Mouse (Mus musculus): ENCODE data around the gene Zc2hc1b. TPM values are rescaled to one million over a fixed set of nuclear protein-coding genes. Genes with fewer than 3 reads are reported as not detected.
A peak's percentile ranks its signal among the peaks of the same experiment; 100 is the strongest.

Gene Zc2hc1b
- total RNA-seq, 2 experiments from 2014 or later: not detected

DNA sequence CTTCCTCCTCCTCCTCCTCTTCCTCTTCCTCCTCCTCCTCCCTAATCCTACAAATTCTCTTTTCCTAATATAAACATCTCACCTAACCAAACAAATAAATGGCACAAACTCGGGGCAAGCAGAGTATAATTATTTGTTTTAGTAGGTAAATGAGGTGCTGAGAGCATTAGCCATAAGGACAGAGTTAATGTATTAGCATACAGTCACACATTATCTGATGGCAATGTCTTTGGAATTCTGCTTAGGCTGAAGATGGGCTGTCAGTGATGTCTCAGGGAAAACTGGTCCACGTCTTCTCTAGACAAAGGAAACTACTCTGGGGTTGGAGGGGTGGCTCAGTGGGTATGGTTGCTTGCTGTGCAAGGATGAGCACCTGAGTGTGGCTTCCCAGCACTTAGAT, 6.4 kb downstream of the Zc2hc1b start:
- no peak for DNase-seq

DNA sequence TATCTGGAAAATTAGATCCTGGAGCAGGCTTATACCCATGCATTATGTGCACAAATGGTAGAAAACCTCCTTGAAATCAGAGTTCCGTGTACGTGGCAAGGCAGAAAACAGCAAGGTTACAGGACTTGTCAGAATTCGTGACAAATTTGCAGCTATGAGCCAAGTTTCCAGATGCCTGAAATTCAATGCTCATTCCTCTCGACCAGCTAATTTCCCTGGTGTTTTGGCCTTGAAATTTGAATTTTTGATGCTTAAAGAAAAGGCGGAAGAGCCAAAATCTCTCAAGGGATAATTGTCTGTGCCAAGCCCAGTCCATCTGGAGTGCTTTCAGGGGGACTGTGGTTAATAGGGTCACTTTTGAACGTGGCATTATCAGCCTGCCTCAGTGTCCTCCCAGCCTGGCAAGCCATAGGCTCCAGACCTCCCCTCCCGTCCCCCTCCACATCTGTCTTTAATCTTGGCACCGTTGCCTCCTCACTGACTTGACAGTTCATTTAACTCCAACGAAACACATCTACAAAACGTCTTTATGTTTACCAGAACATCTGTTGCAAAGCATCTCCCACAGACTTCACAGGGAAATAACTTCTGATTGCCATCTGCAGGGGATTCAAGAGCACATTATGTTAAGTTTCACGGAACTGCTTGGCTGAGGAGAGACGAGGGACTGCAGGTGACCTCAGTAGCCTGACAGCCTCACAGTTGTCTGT, 6.9 kb downstream of the Zc2hc1b start:
- DNase-seq: peak; percentile 9 to 10

DNA sequence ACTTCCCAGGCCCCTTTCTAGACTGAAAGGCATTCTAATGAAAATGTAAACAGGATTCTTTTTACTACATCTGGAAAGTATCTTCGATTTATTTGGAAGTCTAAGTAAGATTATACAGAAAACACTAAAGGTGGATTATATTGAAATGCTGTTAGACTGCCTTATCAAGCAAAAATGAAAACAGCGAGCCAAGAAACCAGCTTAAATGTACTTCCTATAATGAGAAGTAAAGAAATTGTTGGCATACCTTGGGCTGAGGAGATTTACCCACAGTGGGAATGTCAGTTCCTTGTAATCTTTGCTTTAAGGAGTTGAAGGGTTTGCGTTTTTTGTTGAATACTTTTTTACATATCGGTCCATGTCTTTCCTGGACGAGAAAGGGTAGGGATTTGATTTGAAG, 9.4 kb downstream of the Zc2hc1b start:
- DNase-seq: no peak

DNA sequence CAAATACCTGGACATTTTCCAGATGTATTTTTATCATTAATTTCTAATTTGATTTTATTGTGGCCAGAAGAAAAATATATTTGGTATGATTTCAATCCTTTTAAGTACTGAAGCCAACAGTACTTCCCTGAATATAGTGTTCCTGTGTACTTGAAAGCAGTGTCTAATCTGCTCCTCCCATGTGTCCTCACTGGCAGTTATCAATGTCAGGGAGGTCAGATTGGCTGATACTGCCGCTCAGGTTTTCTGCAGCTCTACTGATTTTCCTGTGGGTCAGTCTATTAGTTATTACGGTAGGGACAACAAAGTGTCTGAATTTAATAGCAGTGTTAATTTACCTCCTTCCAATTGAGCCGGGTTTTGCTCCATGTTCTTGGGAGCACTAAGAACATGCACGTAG, 15.8 kb downstream of the Zc2hc1b start:
- no peak for DNase-seq

DNA sequence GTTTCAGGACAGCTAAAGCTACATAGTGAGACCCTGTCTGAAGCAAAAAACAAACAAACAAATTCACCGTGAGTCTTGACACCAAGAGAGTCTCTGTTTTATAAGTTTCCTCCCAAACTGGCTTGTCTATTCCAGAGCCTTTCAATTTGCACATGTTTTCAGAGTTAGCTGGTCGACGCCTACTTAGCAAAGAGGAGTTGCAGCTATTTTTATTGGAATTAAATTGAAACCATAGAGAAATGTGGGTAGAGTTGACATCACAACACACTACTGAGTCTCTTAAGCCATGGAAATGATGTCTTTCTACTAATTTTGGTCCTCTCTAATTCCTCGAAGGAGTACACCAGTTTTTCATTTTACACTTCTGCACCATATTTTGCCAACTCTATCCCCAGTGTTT, 16.9 kb downstream of the Zc2hc1b start:
- DNase-seq: no peak

DNA sequence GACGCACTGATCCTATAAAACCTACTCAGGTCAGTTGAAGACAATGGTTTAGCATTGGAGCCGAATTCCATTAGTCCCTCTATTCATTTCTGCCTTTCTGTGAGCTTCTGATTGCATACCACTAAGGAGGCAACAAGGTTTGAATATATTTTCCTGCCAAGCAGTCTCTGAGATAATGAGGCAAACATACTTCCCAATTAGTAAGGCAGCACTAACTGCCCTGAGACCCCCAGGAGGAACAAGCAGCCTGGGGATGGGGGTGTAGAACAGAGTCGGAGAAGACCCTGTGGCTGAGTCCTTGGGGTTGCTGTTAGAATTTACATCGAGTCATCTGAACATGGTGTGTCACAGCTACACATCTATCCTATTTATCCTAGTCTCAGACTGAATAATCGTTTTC, 22.4 kb downstream of the Zc2hc1b start:
- DNase-seq: no peak

DNA sequence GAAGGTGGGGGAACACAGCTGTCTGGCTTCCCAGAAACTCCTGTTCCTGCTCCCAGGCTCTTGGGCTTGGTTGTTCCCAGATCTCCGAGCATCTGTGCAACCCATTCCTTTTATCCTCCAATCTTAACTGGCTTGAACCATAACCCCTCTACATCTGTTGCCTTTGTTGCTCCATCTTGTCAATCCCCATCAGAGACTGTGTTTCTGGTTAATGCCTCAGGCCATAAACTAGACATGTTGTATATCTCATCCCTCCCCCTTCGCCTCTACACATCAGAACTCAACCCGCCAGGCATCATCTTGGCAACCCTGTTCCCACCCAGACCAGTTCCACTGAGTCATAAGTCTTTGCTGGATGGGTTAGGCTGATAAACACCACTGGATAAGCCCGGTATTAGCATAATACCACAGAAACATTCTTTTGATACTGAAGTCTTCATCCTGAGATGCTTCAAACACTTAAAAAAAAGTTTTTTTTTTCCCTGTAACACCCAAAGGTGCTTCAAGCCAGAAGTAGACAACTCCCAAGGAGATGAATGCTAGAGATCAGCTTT, 24.9 kb downstream of the Zc2hc1b start:
- DNase-seq: no peak

DNA sequence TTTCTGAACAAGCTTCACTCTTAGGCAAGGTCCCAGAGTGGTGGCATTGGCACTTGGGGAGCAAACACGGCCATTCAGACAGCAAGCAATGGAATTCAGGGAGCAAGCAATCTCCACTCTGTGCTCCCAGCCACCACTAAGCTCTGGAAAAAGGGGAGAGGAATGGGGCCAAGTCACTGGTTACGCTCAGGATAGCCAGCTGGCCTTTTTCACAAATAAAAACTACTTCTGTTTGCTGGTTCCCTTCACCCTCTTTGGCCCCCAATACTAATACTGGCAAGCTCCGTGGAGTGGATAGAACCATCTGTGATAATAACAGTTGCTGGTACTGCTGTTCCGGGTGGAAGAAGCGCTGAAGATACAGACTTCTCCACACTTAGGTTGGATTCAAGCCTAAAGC, 26.5 kb downstream of the Zc2hc1b start:
- peak; percentile 12 to 26 for DNase-seq

DNA sequence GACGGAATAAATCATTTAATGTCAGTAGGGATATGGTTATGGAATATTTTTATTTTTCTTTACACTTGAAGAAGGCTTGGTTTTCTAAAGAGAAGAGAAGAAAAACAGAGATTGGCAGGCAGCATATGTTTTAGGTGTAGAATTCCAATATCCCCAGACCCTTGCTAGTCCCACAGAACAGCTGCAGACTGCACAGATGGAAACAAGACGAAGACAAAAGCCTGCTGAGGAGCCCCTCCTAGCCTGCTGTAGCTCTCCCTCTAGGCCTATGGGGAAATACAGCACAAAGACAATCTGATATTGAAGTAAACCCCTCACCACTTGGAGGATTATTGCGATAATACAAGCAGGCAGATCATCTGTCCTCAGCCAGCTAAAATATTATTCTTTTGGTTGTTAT, 27.4 kb downstream of the Zc2hc1b start:
- DNase-seq: no peak

DNA sequence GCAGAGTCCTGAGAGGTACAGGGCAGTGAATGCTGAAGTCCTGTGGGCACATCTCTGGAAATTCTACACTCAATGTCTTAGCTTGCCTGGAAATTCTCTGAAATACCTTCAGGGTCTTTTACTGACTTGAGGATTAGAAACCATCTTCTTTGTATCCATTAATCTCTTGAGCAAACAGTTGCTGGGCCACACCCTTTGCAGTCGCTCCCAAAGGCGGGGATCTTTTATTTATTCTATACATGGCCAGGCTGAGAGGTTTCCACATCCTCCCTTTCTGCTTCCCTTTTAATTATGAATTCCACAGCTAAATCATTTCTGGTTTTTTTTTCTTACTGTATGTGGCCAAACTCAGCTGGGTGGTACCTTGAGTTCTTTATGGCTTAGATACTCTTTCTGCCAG, 37.4 kb downstream of the Zc2hc1b start:
- DNase-seq: no peak

DNA sequence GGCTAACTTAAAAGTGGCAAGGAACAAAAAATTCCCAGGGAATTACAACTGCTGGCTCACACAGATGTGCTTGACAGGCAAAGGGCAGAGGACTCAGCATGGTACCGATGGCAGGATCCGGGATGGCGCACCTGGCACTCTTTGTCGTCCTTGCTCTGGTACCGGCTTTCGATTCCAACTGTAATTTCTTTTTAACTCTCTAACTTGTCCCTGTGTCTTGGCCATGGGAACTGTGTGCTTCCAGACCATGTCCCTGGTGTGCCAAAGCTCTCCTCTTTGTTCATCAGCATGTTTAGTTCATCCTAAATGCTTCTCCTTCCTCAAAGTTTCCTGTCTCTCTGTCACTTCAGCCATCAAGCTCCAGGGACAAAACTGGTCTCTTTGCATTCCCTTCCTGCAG, 39.9 kb downstream of the Zc2hc1b start:
- DNase-seq: no peak

DNA sequence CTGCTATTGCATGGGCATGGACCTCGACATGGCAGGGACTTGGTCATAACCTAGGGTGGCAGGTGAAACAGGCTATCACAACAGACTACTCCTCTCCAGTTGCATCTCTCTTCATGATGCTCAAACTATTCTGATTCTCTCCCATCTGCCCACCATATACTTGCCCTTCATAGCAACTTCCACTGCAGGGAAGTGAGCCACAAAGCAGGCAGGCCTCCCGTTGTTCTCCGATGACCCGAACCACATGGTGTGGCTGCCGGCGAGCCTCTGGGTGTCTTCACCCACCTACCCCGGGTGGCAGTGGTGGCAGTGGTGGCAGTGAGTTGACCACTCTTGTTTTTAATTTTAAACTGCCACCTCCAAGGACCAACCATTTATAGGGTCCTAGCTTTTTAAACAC, 42.1 kb downstream of the Zc2hc1b start:
- no peak for DNase-seq

DNA sequence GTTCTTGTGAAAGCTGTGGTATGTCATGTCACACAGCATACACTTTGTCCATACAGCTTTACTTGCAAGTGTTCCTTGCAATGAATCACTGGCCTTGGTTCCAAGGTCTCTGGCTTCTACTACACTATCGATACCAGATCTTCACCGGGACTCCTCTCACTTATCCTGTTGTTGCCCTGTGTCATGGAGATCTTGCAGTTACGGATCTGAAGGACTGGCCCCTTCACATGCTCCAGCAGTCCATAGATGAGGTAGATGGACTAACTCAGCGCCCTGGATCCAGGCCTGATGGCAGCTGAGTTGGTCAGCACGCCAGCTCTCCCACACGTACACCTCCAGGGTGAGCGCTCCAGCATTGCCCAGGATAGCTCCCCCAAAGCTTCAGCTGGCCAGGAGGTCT, 42.5 kb downstream of the Zc2hc1b start:
- DNase-seq: no peak

DNA sequence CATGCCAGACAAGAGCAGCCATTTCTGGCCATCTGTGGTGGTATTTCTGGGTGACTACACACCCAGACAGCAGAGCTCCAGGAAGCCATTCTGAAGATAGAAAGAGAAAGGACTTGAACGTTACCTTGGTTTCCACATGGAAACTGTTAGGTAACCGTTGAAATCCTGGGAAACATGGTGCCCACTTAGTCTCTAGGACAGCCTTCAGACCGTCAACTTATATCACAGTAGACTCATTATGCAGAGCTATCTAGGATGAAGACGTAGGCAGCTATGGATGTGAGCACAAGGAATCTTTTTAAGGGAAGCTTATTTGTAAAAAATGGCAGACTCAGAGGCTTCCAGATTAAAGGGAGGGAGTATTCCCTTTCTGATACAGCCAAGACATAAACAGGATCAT, 44.0 kb downstream of the Zc2hc1b start:
- DNase-seq: no peak

DNA sequence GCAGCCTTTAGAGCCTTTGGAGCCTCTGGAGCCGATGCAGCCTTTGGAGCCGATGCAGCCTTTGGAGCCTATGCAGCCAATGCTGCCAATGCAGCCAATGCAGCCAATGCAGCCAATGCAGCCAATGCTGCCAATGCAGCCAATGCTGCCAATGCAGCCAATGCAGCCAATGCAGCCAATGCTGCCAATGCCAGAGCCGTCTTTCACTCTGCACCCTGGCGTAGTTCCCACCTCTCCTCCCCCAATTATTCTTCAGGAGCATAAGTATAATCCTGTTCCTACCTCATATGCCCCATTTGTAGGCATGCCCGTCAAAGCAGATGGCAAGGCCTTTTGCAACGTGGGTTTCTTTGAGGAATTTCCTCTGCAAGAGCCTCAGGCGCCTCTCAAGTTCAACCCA, 49.9 kb downstream of the Zc2hc1b start:
- no peak for DNase-seq

DNA sequence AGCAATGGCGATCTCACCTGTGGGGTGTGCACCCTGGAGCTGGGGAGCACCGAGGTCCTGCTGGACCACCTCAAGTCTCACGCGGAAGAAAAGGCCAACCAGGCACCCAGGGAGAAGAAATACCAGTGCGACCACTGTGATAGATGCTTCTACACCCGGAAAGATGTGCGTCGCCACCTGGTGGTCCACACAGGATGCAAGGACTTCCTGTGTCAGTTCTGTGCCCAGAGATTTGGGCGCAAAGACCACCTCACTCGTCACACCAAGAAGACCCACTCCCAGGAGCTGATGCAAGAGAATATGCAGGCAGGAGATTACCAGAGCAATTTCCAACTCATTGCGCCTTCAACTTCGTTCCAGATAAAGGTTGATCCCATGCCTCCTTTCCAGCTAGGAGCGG, 50.5 kb downstream of the Zc2hc1b start:
- no peak for DNase-seq

DNA sequence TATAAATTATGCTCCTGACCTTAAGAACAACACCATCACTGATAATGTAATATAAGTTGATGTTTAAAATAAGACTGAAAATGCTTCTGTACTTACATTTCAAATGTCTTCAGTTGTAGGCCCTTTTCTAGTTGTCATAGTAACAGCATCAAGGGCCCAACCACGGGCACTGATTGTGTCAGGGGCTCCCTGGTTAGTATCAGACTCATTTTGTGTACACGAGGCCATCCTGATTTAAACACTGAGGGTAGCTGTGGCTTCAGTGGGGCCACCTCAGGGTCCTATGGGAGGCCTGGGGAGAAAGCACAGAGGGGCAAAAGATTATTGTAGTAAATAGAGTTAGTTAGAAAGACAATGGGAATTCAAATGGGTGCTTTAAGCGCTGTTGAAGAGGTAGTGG, 52.0 kb downstream of the Zc2hc1b start:
- no peak for DNase-seq

DNA sequence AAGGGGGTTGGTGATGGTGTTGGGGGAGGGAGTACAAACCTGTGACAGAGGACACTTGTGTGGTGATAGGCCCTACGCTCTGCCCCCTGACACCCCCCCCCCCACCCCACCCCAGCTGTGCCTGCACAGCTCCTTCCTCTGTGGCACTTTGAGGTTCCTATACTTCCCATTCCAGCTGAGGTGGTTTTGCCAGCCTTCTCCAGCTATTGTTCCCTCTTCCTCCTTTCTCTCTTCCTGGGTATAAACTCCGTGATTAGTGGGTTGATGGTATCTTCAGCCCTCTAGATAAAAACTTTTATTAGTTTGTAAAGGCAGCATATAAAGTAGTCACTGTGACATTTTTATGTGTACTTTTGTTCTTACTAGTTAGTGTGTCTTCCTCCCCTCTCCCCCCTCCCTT, 58.5 kb downstream of the Zc2hc1b start:
- no peak for DNase-seq

DNA sequence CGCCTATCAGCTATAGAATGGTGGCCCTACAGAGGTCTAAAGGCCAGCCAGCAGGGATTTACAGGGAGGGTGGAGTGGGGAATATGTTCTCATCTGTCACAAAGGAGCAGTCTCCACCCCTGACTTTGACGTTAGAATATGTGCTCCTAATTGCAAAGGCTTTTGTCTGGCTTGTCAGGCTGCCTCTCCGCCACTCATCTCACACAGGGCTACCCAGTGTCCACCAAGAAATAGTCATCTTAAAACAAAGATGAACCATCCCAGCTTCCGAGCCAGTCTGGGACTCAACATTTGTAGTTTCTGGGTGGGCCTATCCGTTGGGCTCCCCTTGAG, 59.1 kb downstream of the Zc2hc1b start:
- no peak for DNase-seq

DNA sequence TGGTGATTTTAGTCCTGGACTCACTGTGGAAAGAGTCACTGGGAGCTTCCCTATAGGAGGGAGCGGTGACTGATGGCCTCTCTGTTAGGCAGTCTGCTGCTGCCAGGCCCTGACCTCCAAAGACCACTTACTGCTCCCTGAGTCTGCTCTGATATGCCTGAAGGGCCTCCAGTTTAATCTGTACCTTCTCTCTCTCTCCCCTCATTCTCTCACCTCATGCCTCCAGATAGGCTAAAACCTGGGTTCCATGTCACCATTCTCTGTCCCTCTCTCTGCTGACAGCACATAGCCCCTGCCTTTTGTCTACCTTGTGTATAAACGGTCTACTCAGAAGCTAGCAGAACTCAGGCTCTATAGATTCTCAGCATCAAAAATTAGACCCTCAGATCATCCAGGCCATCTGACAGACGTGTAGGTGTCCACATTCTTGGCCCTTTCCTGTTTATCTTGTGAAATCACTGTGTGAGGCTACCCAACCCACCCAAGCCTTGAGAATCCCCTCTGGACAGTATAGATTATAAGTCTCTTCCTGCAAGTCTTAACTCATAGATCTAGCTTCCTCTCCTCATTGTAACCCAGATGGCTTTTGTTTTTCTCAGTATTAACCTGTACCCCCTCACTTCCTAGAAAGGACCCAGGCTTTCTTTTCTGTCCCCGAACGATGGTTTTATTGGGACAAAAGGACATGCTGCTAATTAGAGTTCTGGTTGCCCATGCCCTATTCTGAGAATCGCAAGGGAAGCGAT, 59.6 kb downstream of the Zc2hc1b start:
- no peak for DNase-seq

DNA sequence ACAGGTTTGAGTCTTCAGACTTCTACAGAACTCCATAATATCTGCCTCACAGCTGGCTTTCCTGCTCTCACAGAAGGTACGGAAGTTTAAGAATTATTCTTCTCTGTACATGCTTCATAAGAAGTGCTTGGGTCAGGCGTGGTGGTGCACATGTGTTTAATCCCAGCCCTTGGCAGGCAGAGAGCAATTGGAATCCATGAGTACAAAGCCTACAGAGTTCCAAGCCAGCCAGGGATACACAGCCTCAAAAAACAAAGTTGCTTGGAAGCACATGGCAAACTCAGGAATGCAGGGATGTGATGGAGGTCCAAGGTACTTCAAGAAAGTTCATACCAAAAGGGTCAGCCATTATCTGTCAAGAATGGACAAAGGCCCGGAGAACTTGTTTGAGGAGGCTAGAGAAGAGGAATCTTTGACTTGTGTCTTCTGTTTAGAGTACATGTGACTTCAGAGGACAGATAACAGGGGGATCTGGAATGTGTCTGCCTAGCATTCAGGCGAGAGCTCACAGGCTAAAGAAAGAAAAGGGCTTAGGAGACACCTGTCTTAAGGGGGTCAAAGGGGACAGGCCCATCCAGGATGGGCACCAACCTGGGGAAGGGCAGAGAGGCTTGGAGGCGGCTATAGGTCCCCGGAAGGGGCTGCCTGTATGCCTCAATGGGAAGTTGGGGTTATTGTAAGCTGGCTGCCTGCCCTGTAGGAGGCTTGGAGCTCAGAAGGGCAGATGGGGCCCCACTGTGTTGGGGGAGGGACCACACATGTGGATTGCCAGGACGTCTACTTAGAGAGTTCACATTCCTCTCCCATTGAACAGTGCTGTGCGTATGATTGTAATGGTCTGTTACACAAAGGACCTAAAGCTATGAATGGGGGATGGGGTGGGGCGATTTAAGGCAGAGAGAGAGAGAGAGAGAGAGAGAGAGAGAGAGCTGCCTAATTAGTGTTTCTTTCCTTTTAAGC, 60.8 kb downstream of the Zc2hc1b start:
- DNase-seq: no peak

DNA sequence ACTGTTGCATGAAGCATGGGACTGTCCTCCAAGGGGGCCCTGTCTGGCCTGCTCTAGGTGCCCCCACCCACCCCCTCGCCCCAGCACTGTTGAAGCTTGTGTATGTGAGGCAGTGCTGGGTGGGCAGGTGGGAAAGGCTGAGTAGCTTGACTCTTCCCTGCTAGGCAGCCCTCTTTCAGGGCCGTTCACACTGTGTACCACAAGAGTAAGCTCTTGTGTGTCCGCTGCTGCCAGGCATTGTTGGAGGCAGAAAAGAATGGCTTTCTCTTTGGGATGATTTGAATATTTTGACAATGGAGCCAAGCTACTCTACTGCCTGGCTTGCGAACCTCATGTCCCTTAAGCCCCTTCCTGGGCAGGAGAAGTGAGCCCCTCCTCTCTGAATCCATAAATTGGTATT, 62.8 kb downstream of the Zc2hc1b start:
- DNase-seq: no peak

DNA sequence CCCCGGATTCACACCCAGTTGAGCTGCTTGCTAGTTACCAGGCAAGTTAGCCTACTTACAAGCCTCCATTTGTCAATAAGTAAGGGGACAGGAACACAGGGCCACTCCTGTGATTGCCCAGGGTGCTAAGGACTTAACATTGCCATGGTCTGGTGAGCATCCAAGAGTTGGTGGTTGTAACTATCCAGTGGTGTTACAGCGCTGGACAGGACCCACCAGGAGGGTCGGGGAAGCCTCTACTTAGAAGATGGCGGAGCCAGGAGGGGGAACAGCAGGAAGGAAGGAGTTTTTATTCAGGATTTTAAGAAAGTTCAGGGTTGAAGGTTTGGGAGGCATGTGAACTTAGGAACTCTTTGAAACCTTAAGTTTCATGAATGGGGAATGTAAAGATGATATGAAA, 64.2 kb downstream of the Zc2hc1b start:
- DNase-seq: no peak

Data from layer of hippocampus, postnatal 36 days (tissue).